Mouse (Mus musculus) thymus, adult 18-20 months (tissue): ENCODE results near the gene Cpne6.

ENCODE experiments used
- DNase-seq, 2 experiments: peaks; one replicate each; pipeline ENCODE4 v3.0.0; 2022; ENCODE audit warnings: mixed read lengths in 2 of 2

Cpne6 gene

DNA sequence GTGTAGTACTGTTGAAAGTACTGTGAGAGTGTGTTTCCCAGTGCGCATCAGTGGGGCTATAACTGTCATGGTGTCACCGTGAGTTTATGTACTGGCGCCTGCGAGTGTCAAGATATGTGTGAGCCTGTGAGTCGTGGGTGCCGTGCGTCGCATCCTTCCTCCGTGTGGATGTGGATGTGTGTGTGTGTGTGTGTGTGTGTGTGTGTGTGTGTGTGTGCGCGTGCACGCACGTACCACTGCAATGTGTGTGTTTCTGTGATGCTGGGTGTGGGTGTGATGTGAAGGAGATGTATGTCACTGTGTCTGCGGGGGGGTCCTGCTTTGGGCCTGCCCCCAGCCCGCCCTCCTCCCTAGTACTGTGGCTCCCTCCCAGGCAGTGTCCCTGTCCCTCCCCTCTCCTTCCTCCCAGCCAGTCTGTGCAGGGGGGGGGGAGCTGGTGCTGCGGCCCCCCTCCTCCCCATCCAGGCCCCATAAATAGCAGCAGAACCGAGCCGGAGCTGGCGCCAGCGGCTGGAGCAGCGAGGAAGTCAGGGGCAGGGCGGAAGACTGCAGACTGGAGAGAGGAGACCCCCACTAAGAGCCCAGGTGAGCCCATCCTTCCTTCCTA, at the start of gene Cpne6:
TSS of gene Cpne6 (plus strand) at position 321 of the 607 bp plus-strand sequence.
- no peak for DNase-seq

DNA sequence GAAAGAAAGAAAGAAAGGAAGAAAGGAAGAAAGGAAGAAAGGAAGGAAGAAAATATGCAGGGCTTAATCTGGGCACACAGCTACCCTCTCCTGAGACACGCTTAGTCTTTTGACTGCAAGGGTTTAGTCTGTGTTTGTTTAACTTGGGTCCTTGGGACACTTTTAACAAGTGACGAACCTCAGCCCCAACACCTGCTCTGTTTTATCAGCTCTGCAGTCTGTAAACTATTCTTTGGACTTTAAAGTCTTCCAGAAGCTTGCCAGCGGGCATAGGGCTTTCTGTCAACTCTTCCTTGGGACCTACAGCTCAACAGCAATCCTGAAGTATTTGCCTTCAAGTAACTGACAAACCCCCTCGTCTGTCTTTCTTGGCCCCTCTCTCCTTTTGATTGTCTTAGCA, 48.5 kb upstream of the Cpne6 start:
- no peak for DNase-seq

DNA sequence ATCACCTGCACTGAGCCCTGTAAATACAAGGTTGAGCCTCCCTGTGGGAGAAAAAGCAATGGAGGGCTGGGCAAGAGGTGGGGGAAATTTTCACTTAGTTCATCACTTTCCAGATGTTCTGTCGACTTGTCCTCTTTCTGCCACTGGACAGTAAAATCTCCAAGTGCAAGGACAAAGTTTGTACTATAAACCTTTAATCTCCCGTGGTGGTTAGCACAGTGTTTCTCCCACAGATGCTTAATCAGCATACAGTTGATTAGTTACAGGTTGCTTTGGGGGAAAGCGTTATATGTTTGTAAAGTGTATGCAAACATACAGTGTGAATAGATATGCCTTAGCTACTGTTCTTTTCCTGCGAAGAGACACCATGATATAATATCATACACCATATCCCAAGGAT, 43.8 kb upstream of the Cpne6 start:
- DNase-seq = no peak

DNA sequence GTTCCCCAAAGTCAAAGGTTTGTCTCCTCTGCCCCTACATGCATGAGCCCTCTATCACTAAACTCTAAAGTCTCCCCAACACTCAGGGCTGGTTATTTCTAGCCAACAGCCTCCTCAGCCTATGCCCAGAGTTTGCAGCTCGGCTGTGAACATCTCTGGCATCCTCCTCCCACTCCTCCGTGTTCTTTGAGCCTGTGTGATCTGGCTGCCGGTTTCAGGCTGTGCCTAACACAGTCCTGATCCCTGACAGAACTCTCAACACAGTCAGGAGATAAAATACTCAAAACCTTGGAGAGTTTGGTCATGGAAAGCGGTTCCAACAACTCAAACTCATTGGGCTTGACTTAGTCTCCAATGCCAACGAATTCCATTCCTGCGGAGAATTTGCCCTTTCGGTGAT, 43.1 kb upstream of the Cpne6 start:
- no peak for DNase-seq

DNA sequence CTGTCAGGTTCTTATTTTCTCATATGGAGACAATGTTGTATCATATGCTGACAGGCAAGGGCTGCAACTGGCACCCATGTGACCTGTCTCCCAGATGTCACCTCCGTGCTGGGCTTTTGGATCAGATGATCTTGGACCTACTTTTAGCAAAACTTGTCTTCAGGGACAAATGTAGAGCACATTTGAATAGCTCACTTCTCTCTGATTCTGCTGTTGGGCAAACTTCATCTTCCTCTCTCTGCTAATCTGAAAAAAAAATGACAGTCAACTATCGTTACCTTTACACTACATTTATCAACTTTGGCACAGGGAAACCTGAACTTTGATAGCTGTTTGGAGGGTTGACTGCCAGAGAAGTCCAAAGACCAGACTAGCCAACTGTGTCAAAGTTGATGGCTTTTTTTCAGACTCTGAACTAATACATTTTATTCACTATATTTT, 41.9 kb upstream of the Cpne6 start:
- no peak for DNase-seq

DNA sequence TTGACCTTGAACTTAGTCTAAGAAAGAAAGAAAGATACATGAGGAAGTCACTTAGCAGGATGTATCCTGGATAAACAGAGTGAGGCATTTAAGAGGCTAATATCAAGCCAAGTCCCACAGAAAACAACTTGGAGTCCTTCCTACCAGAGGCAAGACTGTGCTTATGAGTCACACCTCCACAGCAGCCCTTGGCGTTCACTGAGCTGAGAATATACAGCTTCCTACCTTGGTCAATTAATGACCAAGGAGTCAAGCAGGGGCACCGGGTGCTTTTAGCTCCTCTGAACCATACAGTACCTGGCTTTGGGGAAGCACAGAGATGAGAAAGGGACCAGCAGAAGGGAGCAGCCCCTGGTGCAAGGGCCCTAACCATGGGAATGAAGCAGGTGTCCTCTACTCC, 41.2 kb upstream of the Cpne6 start:
- no peak for DNase-seq

DNA sequence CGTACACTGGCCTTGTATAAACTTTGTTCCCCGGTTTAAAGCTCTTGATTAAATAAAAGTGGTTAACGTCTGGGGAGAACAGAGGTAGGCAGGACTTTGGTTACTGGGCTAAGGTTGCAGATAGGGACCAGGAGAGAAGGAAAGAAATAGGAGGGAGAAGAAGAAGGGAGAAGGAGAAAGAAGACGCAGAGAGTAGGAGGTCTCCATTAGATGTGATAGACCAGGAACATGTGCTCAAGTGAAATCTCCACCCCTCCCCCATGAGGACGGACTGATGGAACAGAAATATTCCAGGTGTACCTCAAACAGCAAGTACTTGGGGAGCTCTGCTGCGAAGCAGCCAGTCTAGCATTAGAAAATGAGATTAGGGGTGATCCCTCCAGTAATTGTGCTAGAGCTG, 40.4 kb upstream of the Cpne6 start:
- no peak for DNase-seq

DNA sequence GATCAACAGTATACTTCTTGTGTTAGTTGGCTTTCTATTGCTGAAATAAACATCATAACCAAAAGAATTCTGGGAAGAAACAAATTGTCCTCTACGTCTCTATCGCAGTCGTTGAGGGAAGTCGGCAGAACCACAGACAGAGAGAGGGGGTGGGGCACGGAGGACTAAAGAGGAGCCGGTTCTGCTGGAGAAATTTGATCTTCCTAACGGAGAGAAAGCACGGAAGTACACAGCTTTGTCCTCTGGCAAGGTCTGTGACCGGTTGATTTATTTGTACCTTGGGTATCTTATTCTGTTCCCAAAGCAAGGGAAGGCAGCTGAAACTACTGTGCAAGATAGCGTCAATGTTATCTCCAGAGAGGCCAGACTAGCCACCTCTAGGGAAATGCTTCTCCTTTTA, 39.4 kb upstream of the Cpne6 start:
- DNase-seq = no peak

DNA sequence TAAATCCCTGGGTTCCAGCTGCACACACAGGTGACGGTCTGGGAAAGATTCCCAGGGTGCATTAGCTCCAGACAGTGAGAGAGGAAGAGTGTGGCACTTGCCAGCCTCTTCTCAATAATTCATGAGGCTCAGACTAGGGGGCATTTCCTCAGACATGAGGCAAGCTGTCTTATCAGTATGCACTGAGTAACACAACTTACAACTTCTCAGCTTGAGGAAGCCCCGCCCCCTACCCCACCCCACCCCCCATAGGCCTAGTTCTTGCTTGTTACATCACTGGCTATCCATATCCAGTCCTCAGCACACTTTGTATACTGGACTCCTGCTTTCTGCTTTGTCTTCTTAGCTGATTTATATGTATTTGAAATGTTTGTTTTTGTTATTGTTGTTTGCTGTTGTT, 34.6 kb upstream of the Cpne6 start:
- DNase-seq = no peak

DNA sequence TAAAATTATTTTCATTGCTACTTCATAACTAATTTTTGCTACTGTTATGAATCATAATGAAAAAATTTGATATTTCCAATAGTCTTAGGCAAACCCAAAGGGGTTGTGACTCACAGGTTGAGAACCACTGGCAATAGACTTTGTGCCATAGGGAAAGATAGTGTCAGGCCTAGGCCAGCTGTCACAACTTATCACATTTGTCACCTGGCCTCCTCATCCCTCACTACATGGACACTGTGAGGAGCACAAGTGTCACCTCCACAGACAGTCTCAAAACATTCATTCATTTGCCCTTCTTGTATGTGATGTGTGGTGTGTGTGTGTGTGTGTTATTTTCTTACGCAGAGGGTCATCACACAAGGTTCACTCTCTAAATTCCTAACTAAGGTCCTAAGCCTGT, 32.8 kb upstream of the Cpne6 start:
- no peak for DNase-seq

DNA sequence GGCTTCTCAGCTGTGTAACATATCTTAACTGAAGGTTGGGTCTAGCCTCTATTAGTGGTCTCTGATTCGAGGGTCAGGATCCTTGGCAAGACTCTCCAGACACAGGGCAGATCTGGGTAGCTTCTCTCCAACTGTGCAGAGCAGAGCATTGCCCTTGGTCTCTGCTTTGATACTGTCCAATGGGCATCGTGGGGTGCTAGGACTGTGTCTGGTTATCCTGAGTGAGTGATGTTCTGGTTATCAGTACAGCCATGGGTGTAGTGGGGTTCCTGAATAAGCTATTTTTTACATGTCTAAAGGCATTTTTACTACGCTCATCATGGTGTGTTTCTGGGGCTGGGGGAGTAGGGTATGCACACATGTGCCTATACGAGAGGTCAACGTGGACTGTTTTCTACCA, 32.4 kb upstream of the Cpne6 start:
- no peak for DNase-seq

DNA sequence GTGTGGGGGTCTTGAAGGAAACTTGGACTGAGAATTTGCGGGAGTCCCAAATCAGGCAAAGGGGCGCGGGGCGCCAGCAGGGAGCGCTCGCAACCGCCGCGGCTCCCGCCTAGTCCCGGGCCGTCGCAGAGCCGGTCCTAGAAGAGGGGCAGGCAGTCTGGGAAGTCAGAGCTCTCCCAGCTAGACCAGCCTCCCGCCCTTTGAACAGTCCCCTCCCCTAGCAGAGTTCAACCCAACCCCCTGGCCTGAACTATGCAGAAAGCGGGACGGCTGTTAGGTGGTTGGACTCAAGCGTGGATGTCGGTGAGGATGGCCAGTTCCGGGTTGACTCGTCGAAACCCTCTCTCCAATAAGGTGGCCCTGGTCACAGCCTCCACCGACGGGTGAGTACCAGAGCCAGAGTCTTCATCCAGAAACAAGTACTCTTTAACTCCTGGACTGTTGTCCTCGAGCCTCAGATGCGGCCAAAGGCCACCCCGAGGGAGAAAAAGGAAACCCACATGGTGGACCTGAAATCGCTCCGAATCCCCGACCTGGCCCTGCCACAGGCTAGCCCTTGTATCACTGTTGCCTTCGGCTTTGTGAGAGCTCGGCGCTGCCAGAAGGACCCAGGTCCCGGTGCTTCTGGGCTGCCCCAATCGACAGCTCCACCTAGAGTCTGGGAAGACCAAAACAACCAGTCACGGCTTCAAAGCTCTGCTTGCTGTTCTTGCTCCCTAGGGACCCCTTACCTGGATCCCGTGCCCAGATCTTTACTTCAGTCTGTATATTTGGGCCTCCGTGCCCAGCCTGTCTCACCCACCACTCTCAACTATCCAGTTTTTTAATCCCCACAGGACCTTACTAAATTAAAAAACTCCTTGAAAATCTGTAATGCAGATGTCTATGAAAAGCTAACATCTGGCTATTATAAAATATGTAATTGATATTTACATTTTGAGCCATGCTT, 31.3 kb upstream of the Cpne6 start, which contains the start of gene Dhrs4:
TSS of gene Dhrs4 (plus strand) at position 108 of the 949 bp plus-strand sequence.
- DNase-seq = peak; percentile 72 to 81

DNA sequence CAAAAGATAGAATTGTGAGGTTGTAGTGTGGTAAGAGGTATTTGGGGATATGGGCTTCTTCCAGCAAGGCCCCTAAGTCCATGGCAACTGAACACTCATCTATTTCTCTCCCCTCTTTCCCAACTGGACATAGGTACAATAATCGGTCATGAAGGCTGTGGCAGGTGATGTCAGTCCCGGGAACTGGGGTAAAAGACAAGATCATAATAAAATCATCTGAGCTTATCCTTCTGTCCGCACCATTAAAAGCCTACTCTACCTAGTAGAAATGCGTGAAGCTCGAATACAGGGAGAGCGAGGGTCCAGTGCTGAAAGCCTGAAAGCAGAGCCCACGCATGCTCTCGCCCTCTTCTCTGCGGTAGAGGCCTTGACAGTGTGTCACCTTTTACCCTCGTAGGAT, 30.6 kb upstream of the Cpne6 start:
- no peak for DNase-seq

DNA sequence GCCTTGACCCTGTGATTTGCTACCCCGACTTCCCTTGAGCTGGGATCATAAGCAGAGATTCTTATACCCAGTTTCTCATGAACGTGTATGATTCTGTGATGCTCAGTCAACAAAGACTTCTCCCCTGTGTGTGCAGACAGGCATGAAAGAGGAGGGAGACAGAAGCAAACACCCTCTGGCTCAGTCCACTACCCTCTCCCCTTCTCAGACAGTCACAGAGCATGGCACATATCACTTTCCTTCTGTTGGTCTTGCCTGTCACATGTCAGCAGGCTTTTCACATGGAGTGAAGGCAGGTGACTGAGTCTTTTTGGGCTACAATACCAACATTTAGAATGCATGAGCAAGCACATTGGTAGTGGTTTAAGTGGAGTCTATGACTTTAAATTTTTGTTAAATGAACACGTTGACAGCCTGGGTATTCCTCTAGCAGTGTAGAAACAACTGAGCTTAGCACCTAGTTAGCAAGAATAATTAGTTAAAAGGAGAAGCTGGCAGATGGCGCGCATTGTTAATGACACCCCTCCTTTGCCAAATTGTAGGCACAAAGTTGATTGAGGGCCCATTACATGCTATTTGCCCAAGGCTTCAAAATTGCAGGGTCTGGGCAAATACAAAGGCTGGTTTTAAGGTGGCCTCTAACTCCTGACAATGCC, 25.7 kb upstream of the Cpne6 start:
- DNase-seq = no peak

DNA sequence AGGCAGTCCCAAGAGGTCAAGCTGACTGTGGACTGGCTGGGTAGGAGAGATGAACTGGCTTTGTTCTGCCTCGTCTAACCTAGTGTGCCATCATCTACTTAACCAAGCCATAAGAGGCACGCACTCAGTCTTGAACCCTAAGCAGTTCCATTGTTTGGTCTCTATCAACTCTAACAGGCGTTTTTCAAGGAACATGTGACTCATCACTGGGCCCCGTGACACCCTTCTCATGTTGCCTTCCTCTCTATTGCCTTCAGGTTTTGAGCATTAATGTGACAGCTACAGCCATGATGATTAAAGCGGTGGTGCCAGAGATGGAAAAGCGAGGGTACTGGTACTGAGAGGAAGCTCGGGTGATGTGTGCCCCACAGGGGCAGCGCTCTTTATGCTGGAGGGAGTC, 23.4 kb upstream of the Cpne6 start:
- DNase-seq = no peak

DNA sequence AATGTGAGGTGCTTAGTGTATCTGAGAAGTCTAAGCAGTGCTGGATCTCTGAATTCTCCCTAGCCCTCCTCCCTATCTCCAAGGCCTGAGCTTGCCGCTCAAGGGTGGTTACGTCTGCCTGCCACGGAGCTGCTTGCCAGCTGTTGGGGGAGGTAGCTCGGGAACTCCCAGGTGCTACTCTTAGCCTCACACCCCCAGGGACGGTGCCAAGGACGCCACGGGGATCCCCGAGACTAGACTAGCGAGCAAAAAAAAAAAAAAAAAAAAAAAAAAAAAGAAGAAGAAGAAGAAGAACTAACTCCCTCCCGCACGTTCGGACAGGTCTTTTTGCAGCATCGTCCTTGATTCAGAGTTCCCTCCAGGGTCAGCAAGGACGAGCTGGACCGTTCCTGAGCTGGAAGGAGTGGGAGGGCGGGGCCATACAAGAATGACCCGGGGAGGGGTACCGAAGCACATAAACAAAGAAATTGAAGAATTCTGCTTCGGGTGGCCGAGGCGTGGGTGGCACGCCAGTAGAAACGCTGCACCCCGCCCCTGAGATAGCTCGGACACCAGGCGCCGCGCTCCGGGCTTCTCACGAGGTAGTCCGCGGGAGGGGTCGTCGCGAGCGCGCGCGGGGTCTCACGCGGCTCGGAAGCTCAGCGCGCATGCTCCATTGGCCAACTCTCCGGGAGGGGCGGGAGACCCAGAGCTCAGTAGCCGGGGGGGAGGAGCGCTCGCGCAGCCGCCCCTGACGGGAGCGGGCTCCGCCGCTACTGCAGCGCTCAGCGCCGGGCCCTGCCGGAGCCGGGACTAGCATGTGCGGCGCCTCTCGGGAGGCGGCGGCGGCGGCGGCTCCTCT, 19.7 kb upstream of the Cpne6 start, which contains the start of gene Carmil3:
TSS of gene Carmil3 (plus strand) at position 291 of the 841 bp plus-strand sequence.
- DNase-seq = peak; percentile 59 to 66

DNA sequence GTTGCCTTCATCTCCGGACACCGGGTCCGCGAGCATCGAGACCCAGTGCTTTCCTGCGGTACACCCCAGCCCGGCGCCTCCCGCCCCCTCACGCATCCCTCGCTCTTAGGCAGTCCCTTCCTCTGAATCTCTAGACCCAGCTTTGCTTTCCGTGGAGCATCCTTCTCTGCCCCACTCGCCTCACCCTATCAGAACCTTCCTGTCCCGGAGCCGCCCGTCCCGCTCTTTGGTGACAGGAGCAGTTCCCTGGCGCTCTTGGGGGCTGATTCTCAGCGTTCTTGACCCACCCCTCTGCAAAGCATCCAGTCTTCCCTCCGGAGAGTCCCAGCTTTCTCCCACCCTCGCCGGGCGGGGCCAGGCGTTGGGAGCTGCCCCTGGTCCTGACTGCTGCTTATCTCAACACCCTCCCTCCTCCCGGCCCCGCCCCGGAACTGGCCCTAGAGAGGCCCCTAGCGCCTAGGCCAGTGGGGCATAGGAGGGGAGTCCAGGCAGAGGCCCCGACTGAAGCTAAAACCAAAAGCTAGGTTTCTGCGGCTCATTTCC, 18.9 kb upstream of the Cpne6 start:
- DNase-seq = peak in 1 of 2 experiments; percentile 26

DNA sequence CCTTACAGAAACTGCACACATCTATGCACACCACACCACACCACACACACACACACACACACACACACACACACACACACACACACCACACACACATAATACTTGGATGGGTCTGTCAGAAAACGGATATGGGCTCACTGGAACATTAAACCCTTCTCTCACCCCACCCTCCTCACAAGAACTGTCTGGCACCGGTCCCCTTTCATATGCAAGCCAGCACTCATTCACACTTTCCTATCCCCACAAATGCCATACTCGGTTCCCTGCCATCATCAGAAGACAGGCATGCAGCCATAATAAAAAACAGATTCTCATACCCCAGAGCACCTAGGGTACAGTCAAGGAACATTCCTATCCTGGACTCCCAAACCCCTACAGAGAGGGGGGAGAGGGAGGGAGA, 18.1 kb upstream of the Cpne6 start:
- DNase-seq = no peak

DNA sequence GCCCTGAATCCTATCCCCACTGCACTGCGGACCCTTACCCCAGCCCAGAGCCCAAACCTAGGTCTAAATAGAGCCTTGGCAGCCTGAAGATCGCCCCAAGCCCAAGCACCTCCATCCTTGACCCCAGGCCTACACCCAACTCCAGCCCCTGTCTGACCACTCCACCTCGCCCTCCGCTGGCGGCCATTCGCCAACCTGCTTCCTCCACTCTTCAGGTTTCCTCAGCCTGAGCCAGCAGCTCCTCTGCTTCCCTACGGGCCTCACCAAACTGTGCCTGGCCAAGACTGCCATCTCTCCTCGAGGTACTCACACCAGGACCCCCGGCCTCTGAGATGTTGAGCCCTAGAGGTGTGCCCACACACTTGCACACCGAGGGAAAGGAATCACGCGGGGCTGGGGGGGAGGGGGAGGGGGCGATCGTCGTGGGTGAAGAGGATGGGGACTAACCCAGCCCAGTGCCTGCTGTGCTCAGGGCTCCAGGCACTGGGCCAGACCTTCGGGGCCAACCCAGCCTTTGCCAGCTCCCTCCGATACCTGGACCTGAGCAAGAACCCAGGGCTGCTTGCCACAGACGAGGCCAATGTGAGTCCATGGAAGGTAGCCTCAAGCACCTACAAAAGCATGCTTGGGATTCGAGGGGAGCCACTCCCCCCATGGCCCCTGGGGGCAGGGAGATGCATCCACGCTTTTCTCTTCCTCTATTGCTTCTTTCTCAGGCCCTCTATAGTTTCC, 14.6 kb upstream of the Cpne6 start:
- no peak for DNase-seq

DNA sequence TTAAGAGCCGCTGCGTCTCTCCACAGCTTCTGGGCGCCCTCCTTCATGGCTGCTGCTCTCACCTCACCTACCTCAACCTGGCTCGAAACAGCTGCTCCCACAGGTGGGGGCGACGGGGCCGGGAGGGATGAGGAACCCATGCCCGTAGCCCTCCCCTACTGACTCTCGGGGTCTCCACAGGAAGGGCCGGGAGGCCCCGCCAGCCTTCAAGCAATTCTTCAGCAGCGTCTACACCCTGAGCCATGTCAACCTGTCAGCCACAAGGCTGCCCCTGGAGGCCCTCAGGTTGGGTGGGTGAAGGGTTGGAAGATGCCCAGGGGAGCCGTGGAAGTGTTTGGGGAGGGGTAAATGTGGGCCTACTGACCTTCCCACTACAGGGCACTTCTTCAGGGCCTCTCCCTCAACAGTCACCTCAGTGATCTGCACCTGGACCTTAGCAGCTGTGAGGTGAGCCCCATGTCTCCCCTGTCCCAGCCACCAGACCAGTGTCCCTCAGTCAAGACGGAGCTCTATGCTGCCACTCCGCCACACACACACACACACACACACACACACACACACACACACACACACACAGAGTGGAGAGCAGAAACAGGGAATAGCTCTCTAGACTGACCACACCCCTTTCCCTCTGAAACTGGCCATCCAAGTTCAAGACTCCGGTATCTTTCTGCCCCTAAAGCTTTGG, 13.3 kb upstream of the Cpne6 start:
- no peak for DNase-seq

DNA sequence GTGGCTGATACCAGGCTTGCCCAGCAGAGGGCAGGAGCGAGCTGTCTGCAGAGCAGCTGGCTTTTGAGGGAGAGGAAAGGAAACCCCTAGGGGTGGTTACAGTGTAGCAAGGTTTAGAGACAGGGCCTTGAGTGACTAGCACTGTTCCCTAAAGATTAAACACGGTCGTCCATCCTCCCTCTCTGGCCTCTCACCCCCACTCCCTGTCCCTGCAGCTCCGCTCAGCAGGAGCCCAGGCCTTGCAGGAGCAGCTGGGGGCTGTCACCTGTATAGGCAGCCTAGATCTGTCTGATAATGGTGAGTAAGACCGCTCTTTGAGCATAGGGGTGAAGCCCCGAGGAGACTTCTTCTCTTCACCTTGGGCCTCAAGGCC, 12.8 kb upstream of the Cpne6 start:
- peak; percentile 60 to 66 for DNase-seq
